Mouse (Mus musculus): ENCODE data around the gene Ppm1a. TPM values are rescaled to one million over a fixed set of nuclear protein-coding genes. Genes with fewer than 3 reads are reported as not detected.

The Ppm1a gene
- total RNA-seq, 2 experiments from 2014 or later = 265 TPM

DNA sequence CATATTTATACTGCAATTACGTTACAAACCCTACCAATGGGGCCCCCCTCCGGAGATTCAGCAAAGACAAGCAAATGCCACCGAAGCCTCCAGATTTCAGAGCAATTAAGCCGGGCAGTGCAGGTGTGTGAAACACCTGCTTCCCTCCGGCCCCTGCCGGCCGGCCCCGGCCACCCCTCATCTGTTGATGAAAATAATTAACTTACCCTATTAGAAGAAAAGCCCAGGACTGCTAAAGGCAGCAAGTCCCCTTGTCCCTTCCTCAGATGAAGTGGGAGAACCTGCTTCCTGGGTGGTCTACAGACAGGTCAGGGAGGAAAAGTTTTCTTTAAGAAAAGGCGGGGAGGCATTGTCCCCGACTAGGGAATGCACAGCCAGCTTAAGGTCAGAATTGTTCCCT, 88.7 kb downstream of the Ppm1a start:
- intact Hi-C loops (cut with DNase I) = loop anchor here (5.0 kb wide), 1 partner anchor 706 kb away; no protein-coding TSS in a partner anchor
- no peak for DNase-seq (ENCODE audit: extremely low spot score in 1 of 2, low spot score in 2 of 2)

DNA sequence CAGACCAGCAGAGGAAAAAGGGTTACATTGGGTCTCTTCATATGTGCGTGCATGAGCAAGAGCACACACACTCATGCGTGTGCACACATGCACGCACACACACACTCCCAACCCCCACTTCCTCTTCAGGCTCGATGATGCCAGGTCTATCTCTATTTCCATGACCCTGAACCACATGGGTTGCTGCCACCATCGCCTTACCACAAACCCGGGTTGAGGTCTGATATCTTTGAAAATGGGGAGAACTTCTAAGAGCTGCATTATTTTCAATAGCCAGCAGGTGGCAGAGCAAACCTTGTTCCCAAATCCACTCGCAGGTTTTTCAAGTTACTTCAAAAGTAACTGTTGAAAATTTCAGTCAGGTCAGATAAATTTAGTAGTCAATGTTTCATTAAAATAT, 90.5 kb downstream of the Ppm1a start:
- intact Hi-C loops (cut with DNase I) = loop anchor here (2.0 to 5.0 kb wide), 2 partner anchors 127 to 705 kb away; no protein-coding TSS in a partner anchor
- DNase-seq (ENCODE audit: extremely low spot score in 1 of 2, low spot score in 2 of 2) = no peak

Other genes with a start within 250 kb of the Ppm1a start
- gene Pcnx4, start 221.1 kb upstream of the Ppm1a start, total RNA-seq (2021) = 10 to 100 TPM; 32.3 to 33.3 TPM
- not detected for gene Gm4756, start 107.8 kb upstream of the Ppm1a start, total RNA-seq (2021)
- 10 to 100 TPM; 22.9 to 30.4 TPM for gene Dhrs7, start 92.5 kb upstream of the Ppm1a start, total RNA-seq (2021)
- gene Six6, start 182.4 kb downstream of the Ppm1a start, total RNA-seq (2021) = not detected
- gene 4930447C04Rik, start 183.3 kb downstream of the Ppm1a start, total RNA-seq (2021) = 1 to 10 TPM; 7.6 to 9.0 TPM

Measured in left cerebral cortex, postnatal 10 days (tissue).